Mouse (Mus musculus) spleen, adult 18-20 months (tissue): Measurements from ENCODE around the gene Cebpb.
A peak's percentile ranks its signal among the peaks of the same experiment; 100 is the strongest.

Experiments
- DNase-seq, 2 experiments: peaks; one replicate each; pipeline ENCODE4 v3.0.0; 2022; ENCODE audit warnings: mixed read lengths in 2 of 2

Gene Cebpb

GRCm38 (mm10) chr2:167691871-167692661 is 3.4 kb downstream of the Cebpb start:
- no peak for DNase-seq

GRCm38 (mm10) chr2:167692831-167693230 is 4.1 kb downstream of the Cebpb start:
- DNase-seq = no peak

- no peak for DNase-seq
Observed at GRCm38 (mm10) chr2:167693540-167693939, 4.8 kb downstream of the Cebpb start.

- no peak for DNase-seq
Observed at GRCm38 (mm10) chr2:167694244-167694643, 5.5 kb downstream of the Cebpb start.

GRCm38 (mm10) chr2:167694963-167695362 is 6.2 kb downstream of the Cebpb start:
- DNase-seq = no peak

- no peak for DNase-seq
Observed at GRCm38 (mm10) chr2:167695491-167695890, 6.8 kb downstream of the Cebpb start.

GRCm38 (mm10) chr2:167696143-167696542 is 7.4 kb downstream of the Cebpb start:
- no peak for DNase-seq

- DNase-seq = peak; percentile 38 to 49
Observed at GRCm38 (mm10) chr2:167697902-167698301, 9.2 kb downstream of the Cebpb start.

GRCm38 (mm10) chr2:167700018-167700417 is 11.3 kb downstream of the Cebpb start:
- DNase-seq = no peak

GRCm38 (mm10) chr2:167701472-167701871 is 12.8 kb downstream of the Cebpb start:
- DNase-seq = no peak

GRCm38 (mm10) chr2:167702126-167702525 is 13.4 kb downstream of the Cebpb start:
- DNase-seq = no peak

GRCm38 (mm10) chr2:167704409-167704808 is 15.7 kb downstream of the Cebpb start:
- DNase-seq = no peak

- no peak for DNase-seq
Observed at GRCm38 (mm10) chr2:167706183-167706939, 17.6 kb downstream of the Cebpb start.

- no peak for DNase-seq
Observed at GRCm38 (mm10) chr2:167708373-167708772, 19.7 kb downstream of the Cebpb start.

GRCm38 (mm10) chr2:167709969-167710368 is 21.3 kb downstream of the Cebpb start:
- no peak for DNase-seq

GRCm38 (mm10) chr2:167710574-167710973 is 21.9 kb downstream of the Cebpb start:
- DNase-seq = no peak

GRCm38 (mm10) chr2:167712872-167713821 is 24.4 kb downstream of the Cebpb start:
- peak; percentile 29 to 50 for DNase-seq

- DNase-seq = no peak
Observed at GRCm38 (mm10) chr2:167714298-167714697, 25.6 kb downstream of the Cebpb start.

GRCm38 (mm10) chr2:167715008-167715407 is 26.3 kb downstream of the Cebpb start:
- DNase-seq = no peak

- no peak for DNase-seq
Observed at GRCm38 (mm10) chr2:167717208-167717607, 28.5 kb downstream of the Cebpb start.

GRCm38 (mm10) chr2:167719520-167719919 is 30.8 kb downstream of the Cebpb start:
- no peak for DNase-seq

GRCm38 (mm10) chr2:167721159-167721882 is 32.6 kb downstream of the Cebpb start:
- no peak for DNase-seq
